Mouse (Mus musculus): Measurements from ENCODE around the gene Wwp2.

GRCm38 (mm10) chr8:107546154-107546553 is 110.0 kb downstream of the Wwp2 start:
- no peak for TF ChIP-seq POLR2A (IDR thresholded peaks at IDR 0.05; ENCODE audit: borderline replicate concordance, extremely low read depth, low read depth, low read length)
- no peak for TF ChIP-seq CTCF (IDR thresholded peaks at IDR 0.05; ENCODE audit: insufficient read depth, low read length)

All from lung, adult 2 months (tissue).